Mouse (Mus musculus) erythroblast, embryonic 14.5 days (primary cell): ENCODE measurements around the gene Afg1l.

Experiments used
- GATA1 ChIP-seq: IDR thresholded peaks from 2 replicates; pipeline ENCODE4 v1.6.1; 2012; ENCODE audit warnings: low read length, inconsistent platforms, mixed read lengths
- TAL1 ChIP-seq: IDR thresholded peaks from 3 replicates; pipeline ENCODE4 v1.6.1; 2012; ENCODE audit warnings: low read length, inconsistent platforms, mixed read lengths

DNA sequence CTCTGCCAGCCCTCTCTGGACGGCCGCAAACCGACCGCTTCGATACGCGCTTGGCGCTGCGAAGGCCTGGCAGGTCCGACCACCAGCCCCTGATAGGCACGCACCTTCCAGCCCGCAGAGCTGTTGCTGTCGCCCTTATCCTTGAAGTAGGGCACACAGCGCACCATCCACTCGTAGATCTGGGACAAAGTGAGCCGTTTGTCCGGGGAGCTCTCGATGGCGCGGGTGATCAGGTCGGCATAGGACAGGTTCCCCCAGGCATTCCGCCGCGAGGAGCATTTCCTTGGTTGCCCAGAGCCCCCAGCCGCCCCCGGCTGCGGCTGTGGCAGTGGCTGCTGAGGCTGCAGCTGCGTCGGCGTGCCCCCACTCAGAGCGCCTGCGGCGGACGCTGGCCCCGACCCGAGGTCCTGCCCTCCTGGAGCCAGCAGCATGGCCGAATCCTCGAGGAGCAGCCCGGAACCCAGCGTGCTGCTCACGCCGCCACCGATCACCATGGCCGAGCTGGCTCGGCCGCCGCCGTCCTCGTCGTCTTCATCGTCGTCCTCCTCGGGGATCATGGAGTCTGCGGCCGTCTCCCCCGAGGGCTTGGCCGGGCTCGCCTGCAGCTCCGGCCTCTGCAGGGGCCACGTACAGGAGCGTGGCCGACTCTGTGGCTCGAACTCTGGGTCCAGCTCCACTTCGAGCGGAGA, 203.5 kb downstream of the Afg1l start:
- TF ChIP-seq GATA1 (no peak), TAL1 (no peak)
